Mouse (Mus musculus): ENCODE measurements at regions not wholly inside any gene's neighbourhood (a gene's known extent, or its start where the extent isn't known, plus 50 kb on each side); places are given as distances from the start of the nearest gene placed in this dataset.

DNA sequence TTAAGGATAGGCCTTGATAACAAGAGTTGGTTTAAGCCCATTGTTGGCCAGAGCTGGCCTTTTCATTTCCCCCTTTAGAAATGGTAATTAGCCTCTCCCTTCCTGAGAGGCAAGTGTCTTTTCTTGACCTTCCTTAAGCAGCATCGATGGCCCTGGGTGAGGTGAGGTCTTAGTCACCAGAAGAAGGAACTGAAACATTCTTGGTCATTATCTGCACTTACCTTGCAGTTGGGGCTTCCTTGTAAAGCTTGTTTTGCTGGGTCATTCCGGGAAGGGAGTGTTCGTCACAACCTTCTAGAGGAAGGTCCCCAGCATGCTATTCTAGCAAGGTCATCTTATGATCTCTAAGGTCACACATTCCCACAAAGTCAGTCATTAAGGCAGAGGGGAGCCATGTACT, 322.6 kb upstream of the Meis1 start:
- Histone ChIP-seq H3K4me1 (no peaks in the 10 kb centered on the region), H3K36me3 (no peaks in the 10 kb centered on the region), H3K4me3 (no peak overlapping the region), H3K27ac (no peak overlapping the region), H3K9ac (no peak overlapping the region), H3K4me2 (no peak overlapping the region), H3K27me3 (no peaks in the 10 kb centered on the region), H3K9me3 (no peaks in the 10 kb centered on the region)
- WGBS, result 67% methylated on average over 3 of the region's 3 CpGs
- ATAC-seq (ENCODE audit: insufficient number of reproducible peaks, low FRiP score, low TSS enrichment, low read depth), result no peak

DNA sequence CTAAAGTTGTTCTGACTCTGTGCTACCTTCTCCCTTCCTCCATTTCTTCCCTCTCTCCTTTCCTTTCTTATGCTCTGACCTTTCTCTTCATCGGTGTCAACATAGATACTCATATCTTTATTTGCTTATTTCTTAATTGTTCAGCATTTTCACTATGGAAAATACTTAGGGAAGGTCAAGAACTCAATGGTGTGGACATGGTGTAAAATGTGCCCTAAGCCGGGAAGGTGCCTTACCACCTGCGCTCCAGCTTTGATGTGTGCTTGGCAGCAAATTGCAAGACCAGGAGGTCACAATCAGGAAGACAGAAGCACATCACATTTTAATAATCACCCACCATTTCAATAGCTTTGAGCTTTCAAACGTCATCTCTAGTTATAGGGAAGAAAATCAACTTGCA, 324.0 kb upstream of the Meis1 start:
- Histone ChIP-seq H3K36me3 (no peaks in the 10 kb centered on the region), H3K4me3 (no peak overlapping the region), H3K4me1 (no peaks in the 10 kb centered on the region), H3K4me2 (no peak overlapping the region), H3K27me3 (no peaks in the 10 kb centered on the region), H3K27ac (no peak overlapping the region), H3K9ac (no peak overlapping the region), H3K9me3 (no peaks in the 10 kb centered on the region)
- WGBS, result 73% methylated on average over 4 of the region's 4 CpGs
- ATAC-seq (ENCODE audit: insufficient number of reproducible peaks, low FRiP score, low TSS enrichment, low read depth), result no peak

DNA sequence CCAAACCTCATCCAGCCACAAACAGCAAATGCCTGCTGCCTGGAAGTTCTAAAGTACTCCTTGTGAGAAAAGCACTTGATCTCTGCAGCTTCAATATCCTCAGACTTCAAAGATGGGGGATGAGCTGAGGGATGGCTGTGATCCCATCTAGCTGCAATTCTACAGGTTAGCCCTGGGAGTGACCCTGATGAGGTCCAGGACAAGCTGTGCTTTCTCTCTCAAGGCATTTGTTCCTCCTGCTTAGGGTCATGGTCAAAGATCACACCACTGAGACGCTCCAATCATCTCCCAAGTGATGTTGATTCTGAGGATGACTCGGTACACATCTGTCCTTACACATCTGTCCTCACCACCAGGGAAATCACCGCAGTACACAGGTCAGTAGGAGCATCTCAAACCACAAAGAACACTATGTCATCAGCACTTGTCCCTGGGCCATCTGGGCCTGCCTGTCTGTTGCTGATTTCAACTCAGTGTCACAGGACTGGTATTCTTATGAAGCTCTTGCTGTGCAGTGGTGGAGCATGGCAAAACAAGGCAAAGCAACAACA, 327.6 kb upstream of the Meis1 start:
- H3K9me3 ChIP-seq, result no peaks in the 10 kb centered on the region
- H3K4me2 ChIP-seq, result no peak overlapping the region
- H3K4me1 ChIP-seq, result peaks cover 3% of the 10 kb centered on the region; the same call in 1 of the 2 replicates
- no peak overlapping the region for H3K27ac ChIP-seq
- no peaks in the 10 kb centered on the region for H3K27me3 ChIP-seq
- H3K9ac ChIP-seq, result no peak overlapping the region
- no peak for ATAC-seq (ENCODE audit: insufficient number of reproducible peaks, low FRiP score, low TSS enrichment, low read depth)
- H3K4me3 ChIP-seq, result no peak overlapping the region
- WGBS, result 76% methylated on average over 3 of the region's 3 CpGs
- H3K36me3 ChIP-seq, result no peaks in the 10 kb centered on the region

DNA sequence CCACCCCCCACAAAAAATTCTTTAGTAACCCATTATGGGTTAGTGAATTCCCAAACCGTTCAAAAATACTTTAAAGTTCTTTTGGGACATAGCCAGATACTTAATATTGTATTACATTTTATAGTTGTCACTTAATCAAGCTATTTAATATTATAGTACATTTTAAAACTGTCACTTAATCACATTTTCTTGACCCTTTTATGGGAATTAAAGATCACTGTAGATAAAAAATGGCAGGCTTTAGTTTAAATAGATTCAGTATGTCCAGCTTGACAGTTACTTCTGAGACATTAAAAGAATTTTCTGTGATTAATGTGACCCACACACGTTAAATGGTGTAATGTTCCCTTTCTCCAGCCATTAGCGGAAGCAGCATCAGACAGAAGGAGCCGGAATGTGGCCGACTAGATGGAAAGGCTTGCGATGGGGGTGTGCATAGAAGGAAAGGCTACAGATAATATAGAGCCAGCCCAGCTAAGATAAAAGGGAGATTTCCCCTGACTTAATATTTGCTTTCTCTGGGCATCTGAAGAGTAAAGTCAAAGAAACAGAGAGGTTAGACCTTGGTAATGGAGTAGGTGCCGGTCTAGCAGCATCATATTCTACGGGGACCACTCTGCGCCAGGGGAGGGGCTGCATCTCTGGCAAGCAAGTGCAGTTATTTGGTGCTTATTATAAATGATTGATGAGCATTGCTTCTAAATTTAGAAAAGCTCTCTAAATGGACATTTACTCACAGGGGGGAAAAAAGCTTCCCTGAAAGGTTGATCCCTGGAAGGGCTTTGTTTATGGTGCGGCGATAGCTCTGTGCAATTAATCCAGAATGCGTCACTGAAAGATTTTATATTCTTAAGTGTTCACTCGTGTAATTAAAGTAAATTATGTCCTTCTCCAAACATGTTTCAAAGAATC, 331.8 kb upstream of the Meis1 start:
- Histone ChIP-seq H3K9me3 (no peaks in the 10 kb centered on the region), H3K4me3 (no peak overlapping the region), H3K4me1 (peaks cover 3% of the 10 kb centered on the region; the same call in 1 of the 2 replicates), H3K27me3 (0 out of 2 replicates have a peak, but pooled peaks cover 6% of the 10 kb centered on the region), H3K4me2 (no peak overlapping the region), H3K36me3 (no peaks in the 10 kb centered on the region), H3K27ac (no peak overlapping the region), H3K9ac (no peak overlapping the region)
- no peak for ATAC-seq (ENCODE audit: insufficient number of reproducible peaks, low FRiP score, low TSS enrichment, low read depth)
- WGBS, result 26% methylated on average over 13 of the region's 13 CpGs

DNA sequence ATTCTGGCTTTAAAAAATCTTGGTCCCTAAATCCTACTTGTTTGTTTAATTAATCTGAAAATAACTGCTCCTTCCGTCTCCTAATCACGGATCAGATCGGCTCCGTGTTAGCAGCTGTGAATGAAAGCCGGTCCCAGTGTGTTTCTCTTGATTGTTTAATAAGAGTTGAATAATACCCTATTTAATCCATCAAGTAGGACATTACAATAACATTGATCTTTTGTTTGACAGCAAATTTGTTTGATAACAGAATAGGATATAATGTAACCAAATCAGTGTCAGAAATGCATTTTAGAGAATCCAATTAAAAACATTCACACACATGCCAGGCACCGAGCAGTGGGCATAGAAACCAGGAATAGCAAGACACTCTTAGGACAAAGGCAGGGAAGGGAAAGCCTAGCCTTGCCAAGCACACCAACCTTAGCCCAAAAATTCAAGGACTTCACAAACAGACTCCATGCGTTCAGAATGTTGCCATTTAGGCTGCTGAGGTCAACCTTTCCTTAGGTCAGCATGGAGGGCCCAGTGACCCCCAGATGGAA, 332.5 kb upstream of the Meis1 start:
- Histone ChIP-seq H3K27me3 (0 out of 2 replicates have a peak, but pooled peaks cover 6% of the 10 kb centered on the region), H3K36me3 (no peaks in the 10 kb centered on the region), H3K4me3 (no peak overlapping the region), H3K9me3 (no peaks in the 10 kb centered on the region), H3K4me1 (peaks cover 3% of the 10 kb centered on the region; the same call in 1 of the 2 replicates), H3K9ac (no peak overlapping the region), H3K27ac (no peak overlapping the region), H3K4me2 (no peak overlapping the region)
- ATAC-seq (ENCODE audit: insufficient number of reproducible peaks, low FRiP score, low TSS enrichment, low read depth), result no peak
- 43% methylated on average over 7 of the region's 7 CpGs for WGBS

DNA sequence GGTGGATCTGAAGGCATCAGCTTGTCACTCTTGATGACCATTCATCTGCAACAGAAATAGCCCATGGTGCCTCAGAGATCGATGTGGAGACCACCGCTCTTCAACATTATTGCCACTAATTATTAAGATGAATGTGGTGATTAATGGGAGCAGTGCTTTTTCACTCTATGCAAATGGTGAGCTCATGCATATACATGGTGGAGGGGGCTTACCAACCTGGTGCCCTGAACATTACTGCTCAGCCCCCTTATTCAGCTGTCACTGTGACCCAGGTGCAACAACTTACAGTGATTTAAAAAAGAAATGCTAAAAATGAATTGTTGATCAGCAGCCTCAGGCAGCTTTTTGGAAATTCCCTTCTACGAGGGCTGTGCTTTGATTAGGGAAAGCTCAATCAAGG, 334.9 kb upstream of the Meis1 start:
- no peak overlapping the region for H3K27ac ChIP-seq
- H3K36me3 ChIP-seq, result no peaks in the 10 kb centered on the region
- 73% methylated on average over 3 of the region's 3 CpGs for WGBS
- no peak overlapping the region for H3K9ac ChIP-seq
- H3K4me3 ChIP-seq, result no peak overlapping the region
- no peaks in the 10 kb centered on the region for H3K9me3 ChIP-seq
- no peak overlapping the region for H3K4me2 ChIP-seq
- H3K27me3 ChIP-seq, result 0 out of 2 replicates have a peak, but pooled peaks cover 6% of the 10 kb centered on the region
- peaks cover 3% of the 10 kb centered on the region; the same call in 1 of the 2 replicates for H3K4me1 ChIP-seq
- no peak for ATAC-seq (ENCODE audit: insufficient number of reproducible peaks, low FRiP score, low TSS enrichment, low read depth)

DNA sequence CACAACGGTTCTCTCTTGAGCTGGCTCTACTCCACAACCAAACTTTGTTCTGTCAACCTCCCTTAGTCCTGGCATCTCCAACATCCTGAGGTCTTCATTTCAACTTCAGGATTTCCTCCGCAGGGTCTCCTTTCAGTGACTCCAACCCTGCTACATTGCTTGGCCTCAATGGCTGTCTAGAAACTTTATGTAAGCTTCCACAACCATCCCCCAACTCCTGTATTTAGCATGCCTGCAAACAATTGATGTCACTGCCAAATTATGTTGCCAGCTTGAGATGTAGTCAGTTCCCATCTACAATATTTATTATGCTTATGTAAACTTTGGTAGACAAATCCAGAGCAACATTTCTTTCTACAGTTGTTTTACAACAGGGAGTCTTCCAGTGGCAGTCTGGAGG, 336.4 kb upstream of the Meis1 start:
- no peak overlapping the region for H3K27ac ChIP-seq
- H3K36me3 ChIP-seq, result no peaks in the 10 kb centered on the region
- peaks cover 3% of the 10 kb centered on the region; the same call in 1 of the 2 replicates for H3K4me1 ChIP-seq
- H3K4me3 ChIP-seq, result no peak overlapping the region
- WGBS, result 55% methylated on average over 2 of the region's 2 CpGs
- H3K9me3 ChIP-seq, result no peaks in the 10 kb centered on the region
- no peak for ATAC-seq (ENCODE audit: insufficient number of reproducible peaks, low FRiP score, low TSS enrichment, low read depth)
- H3K9ac ChIP-seq, result no peak overlapping the region
- H3K4me2 ChIP-seq, result no peak overlapping the region
- H3K27me3 ChIP-seq, result 0 out of 2 replicates have a peak, but pooled peaks cover 6% of the 10 kb centered on the region

DNA sequence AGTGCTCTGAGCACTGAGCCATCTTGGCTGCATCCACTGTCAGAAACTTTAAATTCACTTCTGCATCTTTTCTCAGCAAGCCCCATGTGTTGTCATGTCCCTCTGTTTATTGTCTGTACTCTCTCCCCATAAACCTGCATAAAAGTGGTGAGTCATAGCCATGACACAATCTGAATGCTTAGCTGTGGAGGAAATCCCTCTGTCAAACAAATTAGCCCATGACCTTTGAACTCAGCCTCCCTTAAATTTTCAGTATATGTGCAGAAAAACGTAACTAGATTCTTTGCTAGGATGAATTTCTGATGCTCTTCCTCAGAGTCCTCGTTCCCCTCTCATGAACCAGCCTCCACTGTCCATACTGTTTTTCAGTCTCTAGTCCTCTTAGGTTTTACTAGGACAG, 337.4 kb upstream of the Meis1 start:
- H3K27me3 ChIP-seq, result 0 out of 2 replicates have a peak, but pooled peaks cover 6% of the 10 kb centered on the region
- H3K4me1 ChIP-seq, result no peaks in the 10 kb centered on the region
- no peak overlapping the region for H3K27ac ChIP-seq
- H3K9me3 ChIP-seq, result no peaks in the 10 kb centered on the region
- no peak for ATAC-seq (ENCODE audit: insufficient number of reproducible peaks, low FRiP score, low TSS enrichment, low read depth)
- H3K4me2 ChIP-seq, result no peak overlapping the region
- H3K4me3 ChIP-seq, result no peak overlapping the region
- 60% methylated on average over 2 of the region's 2 CpGs for WGBS
- H3K36me3 ChIP-seq, result no peaks in the 10 kb centered on the region
- H3K9ac ChIP-seq, result no peak overlapping the region

DNA sequence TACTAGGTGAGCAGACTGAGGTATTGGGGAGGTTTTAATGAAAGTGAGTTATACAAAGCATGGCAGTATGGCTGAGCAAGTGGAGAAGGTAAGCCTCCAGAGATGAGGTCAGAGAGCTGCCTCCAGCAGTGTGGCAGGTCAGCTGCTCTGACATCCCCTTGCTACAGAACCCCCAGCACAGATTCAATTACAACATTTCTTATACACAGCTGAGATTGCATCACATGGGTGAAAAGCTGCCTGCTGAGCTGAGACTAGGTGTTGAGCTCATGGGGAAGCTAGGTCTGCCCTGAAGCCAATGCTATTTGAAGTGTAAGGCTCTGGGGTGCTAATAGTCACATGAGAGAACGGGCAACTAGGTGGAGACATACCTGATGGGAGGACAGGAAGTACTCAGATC, 350.4 kb upstream of the Meis1 start:
- H3K9ac ChIP-seq, result no peak overlapping the region

DNA sequence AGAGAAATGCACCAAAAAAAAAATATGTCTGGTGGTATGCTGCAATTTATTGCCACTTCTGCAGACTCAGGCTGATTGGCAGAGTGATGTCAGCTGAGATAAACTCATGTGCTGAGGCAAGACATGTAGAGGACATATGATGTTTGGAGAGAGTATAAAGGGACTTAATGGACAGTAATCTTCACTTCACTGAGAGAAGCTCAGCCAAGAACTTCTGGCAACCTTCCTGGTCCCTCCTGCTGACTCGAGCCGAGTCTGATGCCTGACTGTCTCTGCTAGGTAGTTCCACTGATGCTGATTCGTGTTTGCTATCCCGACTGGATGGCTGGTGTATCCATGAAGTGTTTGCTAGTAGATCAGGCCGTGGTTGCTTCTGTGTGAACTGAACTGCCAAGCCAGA, 354.7 kb upstream of the Meis1 start:
- 49% methylated on average over 5 of the region's 5 CpGs for WGBS
- H3K9me3 ChIP-seq, result no peaks in the 10 kb centered on the region
- no peak overlapping the region for H3K27ac ChIP-seq
- H3K36me3 ChIP-seq, result no peaks in the 10 kb centered on the region
- no peak overlapping the region for H3K4me2 ChIP-seq
- no peak for ATAC-seq (ENCODE audit: insufficient number of reproducible peaks, low FRiP score, low TSS enrichment, low read depth)
- H3K4me1 ChIP-seq, result 0 out of 2 replicates have a peak, but pooled peaks cover 3% of the 10 kb centered on the region
- no peaks in the 10 kb centered on the region for H3K27me3 ChIP-seq
- no peak overlapping the region for H3K9ac ChIP-seq
- no peak overlapping the region for H3K4me3 ChIP-seq

More for the DNA sequence above, 350.4 kb upstream of the Meis1 start:
- Histone ChIP-seq H3K9me3 (no peaks in the 10 kb centered on the region), H3K36me3 (no peaks in the 10 kb centered on the region), H3K4me1 (0 out of 2 replicates have a peak, but pooled peaks cover 3% of the 10 kb centered on the region), H3K4me3 (no peak overlapping the region), H3K27me3 (no peaks in the 10 kb centered on the region), H3K27ac (no peak overlapping the region), H3K4me2 (no peak overlapping the region)
- ATAC-seq (ENCODE audit: insufficient number of reproducible peaks, low FRiP score, low TSS enrichment, low read depth), result no peak
- WGBS, result 55% methylated on average over 1 of the region's 1 CpGs

DNA sequence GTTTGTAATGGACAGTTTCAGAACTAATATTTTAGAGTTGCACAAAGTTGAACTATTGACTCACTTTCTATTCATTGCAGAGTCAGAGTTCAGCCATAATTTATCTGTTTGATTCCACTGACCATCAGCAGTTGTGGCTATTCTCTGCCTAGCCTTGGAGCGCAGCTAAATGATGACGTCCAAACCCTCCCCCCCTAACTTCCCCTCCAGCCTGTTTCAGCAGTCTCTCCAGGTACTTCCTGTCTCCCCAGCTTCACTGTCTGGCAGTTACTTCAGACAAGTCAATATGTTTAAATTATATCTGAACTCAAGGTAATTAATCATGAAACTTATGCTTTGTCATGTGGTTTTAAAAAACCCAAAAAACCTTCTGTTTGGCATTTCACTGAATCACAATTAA, 362.1 kb upstream of the Meis1 start:
- Histone ChIP-seq H3K4me3 (no peak overlapping the region), H3K9me3 (no peaks in the 10 kb centered on the region), H3K36me3 (no peaks in the 10 kb centered on the region), H3K4me2 (no peak overlapping the region), H3K27ac (no peak overlapping the region), H3K4me1 (no peaks in the 10 kb centered on the region), H3K27me3 (no peaks in the 10 kb centered on the region), H3K9ac (no peak overlapping the region)
- WGBS, result 43% methylated on average over 2 of the region's 2 CpGs
- no peak for ATAC-seq (ENCODE audit: insufficient number of reproducible peaks, low FRiP score, low TSS enrichment, low read depth)

DNA sequence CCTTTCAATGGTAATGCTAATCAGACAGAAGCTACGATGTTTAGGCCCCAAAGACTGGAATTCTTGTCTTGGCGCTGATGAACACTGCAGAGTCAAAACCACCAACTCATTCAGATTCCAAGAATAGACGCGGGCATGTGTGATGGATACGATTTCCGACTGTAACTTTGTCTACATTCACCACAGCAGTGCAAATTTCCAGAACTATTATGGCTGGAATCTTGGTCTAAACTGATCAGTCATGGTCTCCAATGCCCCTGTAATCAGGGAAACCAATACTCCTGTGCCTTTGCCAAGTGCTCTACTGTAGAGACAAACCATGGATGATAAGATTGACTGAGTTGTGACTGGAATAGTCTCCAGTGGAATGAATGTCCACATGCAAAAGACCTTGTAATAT, 370.4 kb upstream of the Meis1 start:
- no peaks in the 10 kb centered on the region for H3K9me3 ChIP-seq
- no peak overlapping the region for H3K27ac ChIP-seq
- H3K27me3 ChIP-seq, result no peaks in the 10 kb centered on the region
- H3K4me3 ChIP-seq, result no peak overlapping the region
- H3K9ac ChIP-seq, result no peak overlapping the region
- no peaks in the 10 kb centered on the region for H3K36me3 ChIP-seq
- no peak overlapping the region for H3K4me2 ChIP-seq
- 86% methylated on average over 6 of the region's 6 CpGs for WGBS
- H3K4me1 ChIP-seq, result no peaks in the 10 kb centered on the region
- ATAC-seq (ENCODE audit: insufficient number of reproducible peaks, low FRiP score, low TSS enrichment, low read depth), result no peak

Data from limb, embryonic 15.5 days (tissue).